Mouse (Mus musculus) MEL (cell line): ENCODE results near the gene Rbms3. TPM values are rescaled to one million over a fixed set of nuclear protein-coding genes. Genes with fewer than 3 reads are reported as not detected.

ENCODE experiments used
- DNase-seq: peaks from one replicate; pipeline ENCODE4 v3.0.0; 2011; ENCODE audit warnings: low read depth, low spot score
- H3K27ac ChIP-seq: 2 replicates; pipeline ENCODE4 v1.5.1; 2012; ENCODE audit warnings: low read depth, mild to moderate bottlenecking, control low read depth, low read length, moderate library complexity; ENCODE audit not compliant: control insufficient read depth
- H3K27me3 ChIP-seq, 2 experiments: fragments of 150-350 bp in 1 of 2; sonication (generic) in 1 of 2; 2 replicates each; pipeline ENCODE4 v1.6.1; 2012; ENCODE audit warnings: low read length in 2 of 2, mild to moderate bottlenecking in 2 of 2, improper control_type of control experiment in 1 of 2, moderate library complexity in 1 of 2; ENCODE audit not compliant: insufficient read depth in 2 of 2, control insufficient read depth in 1 of 2
- H3K36me3 ChIP-seq, 2 experiments: 2 replicates each; pipeline ENCODE4 v1.6.1; 2012 to 2014; ENCODE audit warnings: low read length in 2 of 2, improper control_type of control experiment in 1 of 2, inconsistent platforms in 1 of 2, mild to moderate bottlenecking in 1 of 2; ENCODE audit not compliant: insufficient read depth in 2 of 2, control insufficient read depth in 1 of 2
- H3K4me1 ChIP-seq, 2 experiments: fragments of 150-350 bp in 1 of 2; sonication (generic) in 1 of 2; 2 replicates each; pipeline ENCODE4 v1.6.1; 2012; ENCODE audit warnings: low read length in 2 of 2, improper control_type of control experiment in 1 of 2, mild to moderate bottlenecking in 1 of 2; ENCODE audit not compliant: insufficient read depth in 2 of 2, control insufficient read depth in 1 of 2
- H3K4me3 ChIP-seq, 2 experiments: fragments of 150-350 bp in 1 of 2; sonication (generic) in 1 of 2; 2 replicates each; pipeline ENCODE4 v1.5.1; 2012; ENCODE audit warnings: low read depth in 2 of 2, low read length in 2 of 2, mild to moderate bottlenecking in 2 of 2, moderate library complexity in 2 of 2, control low read depth in 1 of 2, improper control_type of control experiment in 1 of 2; ENCODE audit not compliant: control insufficient read depth in 1 of 2, insufficient read depth in 1 of 2
- H3K79me2 ChIP-seq: 2 replicates; pipeline ENCODE4 v1.6.1; 2012; ENCODE audit warnings: mild to moderate bottlenecking, low read length, moderate library complexity; ENCODE audit not compliant: control insufficient read depth, poor library complexity, insufficient read depth
- H3K9ac ChIP-seq: 2 replicates; pipeline ENCODE4 v1.6.1; 2012; ENCODE audit warnings: low read depth, mild to moderate bottlenecking, control low read depth, low read length, moderate library complexity; ENCODE audit not compliant: control insufficient read depth, poor library complexity, severe bottlenecking
- H3K9me3 ChIP-seq: fragments of 150-350 bp; sonication (generic); replicated peaks from 2 replicates; pipeline ENCODE4 v1.6.1; 2012; ENCODE audit warnings: mild to moderate bottlenecking, low read length, improper control_type of control experiment, moderate library complexity; ENCODE audit not compliant: insufficient read depth
- CHD1 ChIP-seq: IDR thresholded peaks from 2 replicates; pipeline ENCODE4 v1.6.1; 2012; ENCODE audit warnings: low read depth, mild to moderate bottlenecking, inconsistent platforms, low read length, improper control_type of control experiment
- CHD2 ChIP-seq: IDR thresholded peaks from 2 replicates; pipeline ENCODE4 v1.6.1; 2011; ENCODE audit warnings: low read length, improper control_type of control experiment
- CTCF ChIP-seq, 3 experiments: IDR thresholded peaks in 2 of 3; conservative IDR thresholded peaks in 1 of 3; 2 replicates each; pipeline ENCODE4 v1.5.1; 2011 to 2012; ENCODE audit warnings: low read length in 3 of 3, low read depth in 2 of 3, mild to moderate bottlenecking in 2 of 3, improper control_type of control experiment in 1 of 3, inconsistent platforms in 1 of 3, mixed read lengths in 1 of 3, moderate library complexity in 1 of 3; ENCODE audit not compliant: control insufficient read depth in 1 of 3, insufficient read depth in 1 of 3, poor library complexity in 1 of 3, severe bottlenecking in 1 of 3
- E2F4 ChIP-seq: IDR thresholded peaks from 2 replicates; pipeline ENCODE4 v1.6.1; 2011; ENCODE audit warnings: low read depth, low read length, improper control_type of control experiment, borderline replicate concordance
- ELF1 ChIP-seq: IDR thresholded peaks from 2 replicates; pipeline ENCODE4 v1.6.1; 2014; ENCODE audit warnings: low read depth, mild to moderate bottlenecking, inconsistent platforms, low read length, improper control_type of control experiment, moderate library complexity
- EP300 ChIP-seq, 2 experiments: IDR thresholded peaks; 2 replicates each; pipeline ENCODE4 v1.6.1; 2011; ENCODE audit warnings: improper control_type of control experiment in 2 of 2, low read length in 2 of 2, low read depth in 1 of 2, mild to moderate bottlenecking in 1 of 2
- KAT2A ChIP-seq: conservative IDR thresholded peaks from 2 replicates; pipeline ENCODE4 v1.6.1; 2012; ENCODE audit warnings: low read depth, low read length, improper control_type of control experiment, inconsistent platforms
- MAFK ChIP-seq: IDR thresholded peaks from 2 replicates; pipeline ENCODE4 v1.6.1; 2011; ENCODE audit warnings: low read depth, mild to moderate bottlenecking, low read length, improper control_type of control experiment, borderline replicate concordance
- MAX ChIP-seq: IDR thresholded peaks from 2 replicates; pipeline ENCODE4 v1.6.1; 2011; ENCODE audit warnings: low read length, improper control_type of control experiment
- MAZ ChIP-seq: IDR thresholded peaks from 2 replicates; pipeline ENCODE4 v1.6.1; 2012; ENCODE audit warnings: low read depth, mild to moderate bottlenecking, inconsistent platforms, low read length, improper control_type of control experiment
- SIN3A ChIP-seq: IDR thresholded peaks from 2 replicates; pipeline ENCODE4 v1.6.1; 2012; ENCODE audit warnings: low read length, improper control_type of control experiment, inconsistent platforms
- TBP ChIP-seq: IDR thresholded peaks from 2 replicates; pipeline ENCODE4 v1.8.0; 2011; ENCODE audit warnings: low read depth, low read length, improper control_type of control experiment
- TCF12 ChIP-seq: IDR thresholded peaks from 2 replicates; pipeline ENCODE4 v1.6.1; 2014; ENCODE audit warnings: low read depth, mild to moderate bottlenecking, inconsistent platforms, low read length, improper control_type of control experiment, moderate library complexity
- USF1 ChIP-seq: IDR thresholded peaks from 2 replicates; pipeline ENCODE4 v1.6.1; 2014; ENCODE audit warnings: low read depth, mild to moderate bottlenecking, inconsistent platforms, low read length, improper control_type of control experiment, moderate library complexity
- USF2 ChIP-seq, 2 experiments: IDR thresholded peaks; 2 replicates each; pipeline ENCODE4 v1.6.1; 2011 to 2012; ENCODE audit warnings: improper control_type of control experiment in 2 of 2, low read length in 2 of 2, borderline replicate concordance in 1 of 2, inconsistent platforms in 1 of 2, low read depth in 1 of 2, mild to moderate bottlenecking in 1 of 2; ENCODE audit not compliant: insufficient read depth in 1 of 2
- ZNF384 ChIP-seq: IDR thresholded peaks from 2 replicates; pipeline ENCODE4 v1.6.1; 2012; ENCODE audit warnings: low read depth, mild to moderate bottlenecking, inconsistent platforms, low read length, improper control_type of control experiment
- polyA plus RNA-seq, 2 experiments: library from polyadenylated mRNA; stranded (reverse) in 1 of 2; unstranded in 1 of 2; fragments of >175 nt in 1 of 2; fragments of >200 nt in 1 of 2; gene quantifications; 2 replicates each; pipeline versions ENCODE4 v1.2.1 to v1.2.4; 2012; ENCODE audit warnings: low replicate concordance in 2 of 2, low read depth in 1 of 2; ENCODE audit not compliant: insufficient read length in 2 of 2, insufficient read depth in 1 of 2, missing spikeins in 1 of 2
- total RNA-seq: library from RNA; depleted of rRNA; stranded (reverse); fragments of 300-350 nt; gene quantifications from 2 replicates; pipeline ENCODE4 v1.2.3, GENCODE M21; 2012

Gene Rbms3
- total and polyA plus RNA-seq, 3 experiments: not detected

GRCm38 (mm10) chr9:116990321-116990720 lies 639.4 kb downstream of the Rbms3 start:
- H3K4me1 ChIP-seq: no peaks in the 10 kb centered on the region; a peak in 1 of 4 replicates
- no peaks in the 10 kb centered on the region for H3K27me3 ChIP-seq
- no peak overlapping the region for H3K27ac ChIP-seq
- no peak for DNase-seq
- no peaks in the 10 kb centered on the region for H3K36me3 ChIP-seq
- H3K9ac ChIP-seq: no peak overlapping the region
- no peaks in the 10 kb centered on the region for H3K9me3 ChIP-seq
- H3K79me2 ChIP-seq: no peaks in the 10 kb centered on the region
- H3K4me3 ChIP-seq: no peak overlapping the region
- TF ChIP-seq MAX (no peak), CTCF (IDR thresholded peaks at IDR 0.05 in 2 of 3, conservative IDR thresholded peaks at IDR 0.05 in 1 of 3; ENCODE audit: control insufficient read depth in 1 of 3, insufficient read depth in 1 of 3, low read depth in 2 of 3, low read length in 3 of 3, poor library complexity in 1 of 3, severe bottlenecking in 1 of 3) (no peak), CHD1 (no peak), TCF12 (no peak)
- TF ChIP-seq, all 39 proteins: peak for 0

GRCm38 (mm10) chr9:116980801-116981200 lies 648.9 kb downstream of the Rbms3 start:
- no peaks in the 10 kb centered on the region for H3K36me3 ChIP-seq
- no peak overlapping the region for H3K4me3 ChIP-seq
- no peak for DNase-seq
- TF ChIP-seq USF1: no peak
- no peak for TF ChIP-seq CHD1
- TF ChIP-seq MAFK: no peak
- no peak for TF ChIP-seq USF2 (IDR thresholded peaks at IDR 0.05; ENCODE audit: borderline replicate concordance in 1 of 2, insufficient read depth in 1 of 2, low read depth in 1 of 2, low read length in 2 of 2)
- TF ChIP-seq ELF1: no peak
- TF ChIP-seq CHD2: no peak
- no peak for TF ChIP-seq ZNF384
- no peak for TF ChIP-seq E2F4
- no peak for TF ChIP-seq KAT2A
- TF ChIP-seq TBP: no peak
- TF ChIP-seq MAZ: no peak
- TF ChIP-seq EP300 (IDR thresholded peaks at IDR 0.05; ENCODE audit: low read depth in 1 of 2, low read length in 2 of 2): no peak
- TF ChIP-seq SIN3A: no peak
- TF ChIP-seq, all 39 proteins: peak for 0
- Histone ChIP-seq H3K9me3 (no peaks in the 10 kb centered on the region), H3K79me2 (no peaks in the 10 kb centered on the region), H3K27me3 (no peaks in the 10 kb centered on the region), H3K27ac (no peak overlapping the region), H3K9ac (no peak overlapping the region), H3K4me1 (no peaks in the 10 kb centered on the region)

- no peaks in the 10 kb centered on the region for H3K9me3 ChIP-seq
- H3K4me1 ChIP-seq: no peaks in the 10 kb centered on the region
- DNase-seq: no peak
- no peak overlapping the region for H3K4me3 ChIP-seq
- H3K27ac ChIP-seq: no peak overlapping the region
- TF ChIP-seq SIN3A (no peak), CTCF (IDR thresholded peaks at IDR 0.05 in 2 of 3, conservative IDR thresholded peaks at IDR 0.05 in 1 of 3; ENCODE audit: control insufficient read depth in 1 of 3, insufficient read depth in 1 of 3, low read depth in 2 of 3, low read length in 3 of 3, poor library complexity in 1 of 3, severe bottlenecking in 1 of 3) (0 out of 6 replicates have a peak, but pooled peaks of 2 of the 3 experiments have one; percentile 4 to 6)
- no peaks in the 10 kb centered on the region for H3K27me3 ChIP-seq
- H3K79me2 ChIP-seq: no peaks in the 10 kb centered on the region
- H3K36me3 ChIP-seq: no peaks in the 10 kb centered on the region
- H3K9ac ChIP-seq: no peak overlapping the region
Measured at GRCm38 (mm10) chr9:116977428-116977827, 652.3 kb downstream of the Rbms3 start.
